Mouse (Mus musculus) left cerebral cortex, postnatal 25 days (tissue): ENCODE measurements at regions not wholly inside any gene's neighbourhood (a gene's known extent, or its start where the extent isn't known, plus 50 kb on each side); places are given as distances from the start of the nearest gene placed in this dataset.

Source experiments
- DNase-seq, 2 experiments: peaks; one replicate each; pipeline ENCODE4 v3.0.0; 2022; ENCODE audit warnings: low spot score in 2 of 2, mixed read lengths in 1 of 2
- intact Hi-C: fragments of 180-260 bp; cut with DNase I; formaldehyde crosslinking; loops from one replicate; pipeline ENCODE4 v1.15.1; 2025

- DNase-seq: no peak
- intact Hi-C loops: loop anchor here (5.0 kb wide), 1 partner anchor 41 kb away; no protein-coding TSS in a partner anchor
These were observed 197.5 kb upstream of the Smim15 start for GRCm38 (mm10) chr13:107846621-107847178.

GRCm38 (mm10) chr13:107845838-107846237, 198.4 kb upstream of the Smim15 start:
- intact Hi-C loops: loop anchor here (5.0 kb wide), 1 partner anchor 41 kb away; no protein-coding TSS in a partner anchor

GRCm38 (mm10) chr13:107844085-107844484, 200.2 kb upstream of the Smim15 start:
- DNase-seq: no peak
- intact Hi-C loops: no loop called here

More at GRCm38 (mm10) chr13:107845838-107846237, 198.4 kb upstream of the Smim15 start:
- DNase-seq: no peak

- no peak for DNase-seq
- intact Hi-C loops: no loop called here
These were observed 206.0 kb upstream of the Smim15 start for GRCm38 (mm10) chr13:107838126-107838715.

- DNase-seq: no peak
- intact Hi-C loops: no loop called here
These were observed 206.9 kb upstream of the Smim15 start for GRCm38 (mm10) chr13:107837206-107837952.

- intact Hi-C loops: no loop called here
- no peak for DNase-seq
These were observed 208.4 kb upstream of the Smim15 start for GRCm38 (mm10) chr13:107835756-107836385.

- DNase-seq: no peak
- intact Hi-C loops: no loop called here
These were observed 212.2 kb upstream of the Smim15 start for GRCm38 (mm10) chr13:107831997-107832396.

GRCm38 (mm10) chr13:107831221-107831681, 213.0 kb upstream of the Smim15 start:
- intact Hi-C loops: no loop called here
- DNase-seq: peak; percentile 88 to 94

GRCm38 (mm10) chr13:107830281-107830680, 214.0 kb upstream of the Smim15 start:
- DNase-seq: no peak
- intact Hi-C loops: no loop called here

GRCm38 (mm10) chr13:107829861-107830260, 214.4 kb upstream of the Smim15 start:
- DNase-seq: no peak
- intact Hi-C loops: no loop called here

GRCm38 (mm10) chr13:107825636-107826035, 218.6 kb upstream of the Smim15 start:
- intact Hi-C loops: no loop called here

GRCm38 (mm10) chr13:107823342-107823741, 220.9 kb upstream of the Smim15 start:
- no peak for DNase-seq
- intact Hi-C loops: no loop called here

More at GRCm38 (mm10) chr13:107825636-107826035, 218.6 kb upstream of the Smim15 start:
- no peak for DNase-seq

GRCm38 (mm10) chr13:107822198-107822597, 222.0 kb upstream of the Smim15 start:
- intact Hi-C loops: no loop called here
- DNase-seq: no peak

GRCm38 (mm10) chr13:107813562-107814161, 230.6 kb upstream of the Smim15 start:
- DNase-seq: peak in 1 of 2 experiments; percentile 48
- intact Hi-C loops: no loop called here

GRCm38 (mm10) chr13:107812014-107812413, 232.2 kb upstream of the Smim15 start:
- DNase-seq: no peak
- intact Hi-C loops: no loop called here

GRCm38 (mm10) chr13:107810802-107811192, 233.4 kb upstream of the Smim15 start:
- no peak for DNase-seq
- intact Hi-C loops: no loop called here

GRCm38 (mm10) chr13:107810060-107810801, 234.0 kb upstream of the Smim15 start:
- intact Hi-C loops: no loop called here

GRCm38 (mm10) chr13:107808961-107809360, 235.3 kb upstream of the Smim15 start:
- no peak for DNase-seq
- intact Hi-C loops: no loop called here

More at GRCm38 (mm10) chr13:107810060-107810801, 234.0 kb upstream of the Smim15 start:
- DNase-seq: no peak

GRCm38 (mm10) chr13:107804418-107804817, 239.8 kb upstream of the Smim15 start:
- intact Hi-C loops: no loop called here
- no peak for DNase-seq
